Mouse (Mus musculus) cerebellum, adult 18-20 months (tissue): ENCODE measurements at regions not wholly inside any gene's neighbourhood (a gene's known extent, or its start where the extent isn't known, plus 50 kb on each side); places are given as distances from the start of the nearest gene placed in this dataset.
A peak's percentile ranks its signal among the peaks of the same experiment; 100 is the strongest.

Experiments
- DNase-seq, 2 experiments: peaks; one replicate each; pipeline ENCODE4 v3.0.0; 2021

GRCm38 (mm10) chr3:159689743-159690142 lies 90.8 kb downstream of the Rpe65 start:
- no peak for DNase-seq

DNA sequence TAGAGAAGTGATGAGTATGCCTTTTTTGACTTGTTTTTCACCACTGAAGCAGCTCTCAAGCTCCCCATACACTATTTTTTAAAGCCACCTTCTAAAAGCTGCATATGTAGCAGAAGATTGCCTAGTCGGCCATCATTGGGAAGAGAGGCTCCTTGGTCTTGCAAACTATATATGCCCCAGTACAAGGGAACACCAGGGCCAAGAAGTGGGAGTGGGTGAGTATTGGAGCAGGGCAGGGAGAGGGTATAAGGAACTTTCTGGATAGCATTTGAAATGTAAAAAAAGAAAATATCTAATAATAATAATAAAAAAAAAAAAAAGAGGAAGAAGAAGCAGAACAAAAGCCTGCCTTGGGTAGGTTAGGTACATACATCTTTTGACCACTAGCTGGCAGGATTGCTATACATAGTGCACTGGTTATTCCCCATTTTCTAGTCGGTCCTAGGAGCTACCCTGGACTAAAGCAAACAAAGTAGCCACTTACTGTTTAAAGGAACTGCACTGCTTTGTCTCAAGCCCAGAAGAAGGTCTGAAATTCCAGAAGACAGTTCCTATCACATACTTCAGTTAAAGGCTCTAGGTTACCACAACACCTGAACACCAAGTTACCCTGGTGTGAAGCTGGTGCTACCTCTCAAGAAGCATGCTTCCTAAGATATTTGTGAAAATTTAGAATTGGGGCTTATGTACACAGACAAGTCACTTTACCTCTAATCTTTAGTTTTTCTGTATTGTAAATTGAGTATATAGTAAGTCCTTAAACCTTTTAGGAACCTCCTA lies 114.9 kb upstream of the Wls start:
- DNase-seq: no peak

- DNase-seq: no peak
These were observed 107.3 kb upstream of the Wls start for GRCm38 (mm10) chr3:159732201-159732600.

DNA sequence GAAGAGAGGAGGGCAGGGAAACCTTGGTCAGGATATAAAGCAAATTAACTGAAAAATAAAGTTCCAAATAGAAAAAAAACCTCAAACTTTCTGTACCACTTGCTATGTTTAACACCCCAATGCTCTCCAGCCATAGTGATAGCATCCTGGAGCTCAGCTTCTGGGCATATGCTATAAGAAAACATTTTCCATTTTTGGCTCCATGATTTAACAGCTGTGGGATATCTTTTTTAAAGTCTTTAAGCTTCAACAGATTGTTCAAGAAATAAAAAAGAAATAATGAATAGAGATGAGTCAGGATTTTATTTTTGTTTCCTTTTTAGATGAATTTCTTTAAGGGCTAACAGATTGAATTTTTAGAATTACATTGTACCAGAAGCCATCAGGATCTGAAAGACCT lies 106.3 kb upstream of the Wls start:
- DNase-seq: no peak

- no peak for DNase-seq
These were observed 104.9 kb upstream of the Wls start for GRCm38 (mm10) chr3:159734547-159734946.

DNA sequence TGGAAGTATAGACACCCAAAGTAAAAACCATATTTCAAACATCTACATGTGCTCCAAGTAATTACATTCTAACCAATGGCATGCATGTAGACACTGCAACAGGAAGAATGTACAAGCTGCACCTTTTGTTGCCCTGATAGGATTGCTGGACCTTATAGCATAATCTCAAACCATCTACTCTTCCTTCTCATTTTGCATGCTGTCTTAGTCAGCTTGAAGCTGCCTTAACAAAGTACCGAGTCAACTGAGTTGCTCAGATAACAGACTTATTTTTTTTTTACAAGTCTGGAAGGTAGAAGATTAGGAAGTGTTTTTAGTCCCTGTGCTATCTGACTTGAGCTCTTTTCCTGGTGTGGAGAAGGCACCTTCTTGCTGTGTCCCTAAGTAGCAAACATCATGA lies 103.4 kb upstream of the Wls start:
- no peak for DNase-seq

- DNase-seq: no peak
These were observed 98.7 kb upstream of the Wls start for GRCm38 (mm10) chr3:159740600-159741279.

DNA sequence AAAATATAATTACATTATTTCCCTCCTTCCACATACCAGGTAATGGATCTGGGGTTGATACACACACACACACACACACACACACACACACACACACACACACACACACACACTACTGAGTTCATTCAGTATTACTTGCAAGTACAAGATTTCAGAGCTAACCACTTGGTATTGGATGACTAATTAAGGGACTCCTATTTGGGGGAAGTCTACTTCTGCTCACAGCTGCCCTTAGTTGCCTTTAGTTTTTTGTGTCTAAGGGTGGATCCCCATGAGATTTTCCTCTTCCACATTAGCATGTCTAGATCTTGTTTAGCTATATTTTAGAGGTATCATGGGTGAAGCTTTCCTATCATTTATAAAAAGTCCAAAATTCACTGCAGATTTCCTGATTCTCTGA lies 97.7 kb upstream of the Wls start:
- DNase-seq: no peak

DNA sequence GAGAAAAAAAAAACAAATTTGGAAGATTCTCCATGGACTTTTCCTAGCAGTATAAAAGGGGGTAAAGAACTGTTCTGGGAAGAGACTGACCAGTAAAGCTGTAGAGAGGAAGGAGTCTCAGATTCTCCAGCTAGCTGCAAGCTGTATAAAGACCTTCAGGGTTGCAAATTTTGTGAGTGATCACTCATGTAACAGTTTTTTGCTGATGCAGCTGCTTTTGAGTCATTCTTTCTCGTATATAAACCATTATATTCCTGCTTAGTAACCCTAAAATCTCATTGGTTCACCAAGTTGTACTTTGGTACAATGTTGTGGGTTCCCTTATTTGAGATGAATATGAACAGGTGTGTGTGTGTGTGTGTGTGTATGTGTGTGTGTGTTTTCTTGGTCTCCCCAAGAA lies 79.7 kb upstream of the Wls start:
- no peak for DNase-seq

GRCm38 (mm10) chr3:159760293-159760692 lies 79.2 kb upstream of the Wls start:
- DNase-seq: no peak

DNA sequence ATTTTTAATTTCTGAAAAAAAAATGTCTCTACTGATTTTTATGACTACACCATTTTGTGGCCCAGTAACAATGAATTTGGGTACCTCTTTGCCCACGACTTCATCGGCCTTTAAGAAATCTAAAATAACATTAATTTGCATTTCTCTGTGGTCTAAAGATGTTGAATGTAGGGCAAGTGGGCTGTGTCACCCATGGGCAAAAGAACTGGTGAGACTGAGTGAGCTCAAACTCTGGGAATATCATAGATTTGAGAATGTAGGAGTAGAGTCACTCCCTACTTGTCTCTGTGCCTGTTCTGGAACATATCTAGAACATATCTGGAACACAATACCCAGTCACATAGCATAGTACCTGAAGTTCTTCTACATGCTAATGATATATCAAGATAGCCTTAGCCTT lies 78.5 kb upstream of the Wls start:
- DNase-seq: no peak

DNA sequence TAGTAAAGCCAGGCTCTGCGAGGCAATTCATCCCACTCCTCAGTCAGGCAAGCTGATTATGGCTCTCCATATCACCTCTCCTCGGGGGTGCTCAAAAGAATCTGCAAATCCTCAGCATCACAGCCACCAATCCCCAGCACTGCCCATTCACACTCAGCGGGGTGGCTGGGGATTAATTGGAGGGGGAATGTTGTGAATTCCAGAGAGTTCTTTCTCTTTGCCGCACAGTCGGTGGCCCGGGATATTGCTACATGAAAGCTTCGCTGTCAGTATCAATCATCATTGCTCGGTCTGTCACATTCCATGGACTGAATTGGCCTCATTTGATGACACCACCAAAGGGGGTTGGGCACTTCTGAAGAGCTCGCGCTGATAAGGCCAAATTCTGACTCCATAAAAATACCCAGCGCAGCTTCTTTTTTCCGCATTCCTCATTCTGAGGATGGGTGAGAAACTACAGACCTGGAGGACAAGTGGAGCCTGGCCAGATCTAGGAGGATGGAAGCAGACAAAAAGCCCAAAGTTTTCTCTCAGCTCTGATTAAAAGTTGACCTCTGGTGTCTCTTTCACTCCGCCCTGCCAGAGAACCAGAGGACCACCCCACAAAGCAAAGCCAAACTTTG lies 57.1 kb upstream of the Wls start:
- DNase-seq: peak in 1 of 2 experiments; percentile 2

- no peak for DNase-seq
These were observed 51.7 kb upstream of the Wls start for GRCm38 (mm10) chr3:159787776-159788175.
